Mouse (Mus musculus) lung, postnatal 0 days (tissue): ENCODE measurements around the gene Dnaaf1. TPM values are rescaled to one million over a fixed set of nuclear protein-coding genes. Genes with fewer than 3 reads are reported as not detected.

Experiments
- ATAC-seq: fragments of 200-750 bp; cut with Nextera tagmentation; 2 replicates; pipeline ENCODE4 v1.8.0; 2017; ENCODE audit warnings: moderate library complexity
- DNase-seq: peaks from one replicate; pipeline ENCODE4 v3.0.0-alpha.2; 2016; ENCODE audit warnings: low spot score
- H3K27ac ChIP-seq: fragments of 300-500 bp; sonication (generic); 2 replicates; pipeline ENCODE4 v1.5.1; 2014; ENCODE audit warnings: antibody characterized with exemption, mild to moderate bottlenecking, low read length, mixed read lengths
- H3K27me3 ChIP-seq: fragments of 300-500 bp; sonication (generic); replicated peaks from 2 replicates; pipeline ENCODE4 v1.6.1; 2014; ENCODE audit warnings: low read length, mixed read lengths; ENCODE audit not compliant: insufficient read depth
- H3K36me3 ChIP-seq: fragments of 300-500 bp; sonication (generic); 2 replicates; pipeline ENCODE4 v1.6.1; 2014; ENCODE audit warnings: low read length, mixed read lengths; ENCODE audit not compliant: insufficient read depth
- H3K4me1 ChIP-seq: fragments of 300-500 bp; sonication (generic); 2 replicates; pipeline ENCODE4 v1.6.1; 2014; ENCODE audit warnings: antibody characterized with exemption, low read depth, low read length, mixed read lengths; ENCODE audit not compliant: insufficient read depth
- H3K4me2 ChIP-seq: fragments of 300-500 bp; sonication (generic); replicated peaks from 2 replicates; pipeline ENCODE4 v1.6.1; 2014; ENCODE audit warnings: low read depth, mild to moderate bottlenecking, low read length, moderate library complexity, mixed read lengths
- H3K4me3 ChIP-seq: fragments of 300-500 bp; sonication (generic); 2 replicates; pipeline ENCODE4 v1.5.1; 2014; ENCODE audit warnings: low read depth, low read length
- H3K9ac ChIP-seq: fragments of 300-500 bp; sonication (generic); replicated peaks from 2 replicates; pipeline ENCODE4 v1.6.1; 2014; ENCODE audit warnings: low read depth, mild to moderate bottlenecking
- H3K9me3 ChIP-seq: fragments of 300-500 bp; sonication (generic); 2 replicates; pipeline ENCODE4 v1.6.1; 2016; ENCODE audit warnings: low read length, mixed read lengths
- CTCF ChIP-seq: IDR thresholded peaks from 2 replicates; pipeline ENCODE4 v1.5.1; 2016; ENCODE audit warnings: antibody characterized with exemption, mild to moderate bottlenecking
- EP300 ChIP-seq: IDR thresholded peaks from 2 replicates; pipeline ENCODE4 v1.6.1; 2016; ENCODE audit warnings: antibody characterized with exemption, mild to moderate bottlenecking, control low read depth
- WGBS: fragments of 180-500 bp; shearing (Covaris S2); extraction: QIAGEN DNeasy Blood & Tissue Kit; methylation state at CpG from one replicate; pipeline ENCODE4 v1.1.7; 2014; 5-methylcytosine and 5-hydroxymethylcytosine counted together
- polyA plus RNA-seq: library from polyadenylated mRNA; unstranded; fragments of >200 nt; fragmentation: Nextera tagmentation; extraction: Ambion mirVana; gene quantifications from 2 replicates; pipeline ENCODE4 v1.2.1, GENCODE M21; 2015

Dnaaf1 gene
- polyA plus RNA-seq, 1 experiment from 2014 or later, result 2.9 TPM

GRCm38 (mm10) chr8:119644429-119644960, 69.5 kb downstream of the Dnaaf1 start:
- Histone ChIP-seq H3K36me3 (no peaks in the 10 kb centered on the region), H3K4me2 (no peak overlapping the region), H3K27me3 (no peaks in the 10 kb centered on the region), H3K4me3 (no peak overlapping the region), H3K27ac (no peak overlapping the region), H3K9me3 (no peaks in the 10 kb centered on the region), H3K9ac (no peak overlapping the region), H3K4me1 (no peaks in the 10 kb centered on the region)
- ATAC-seq (no peak), DNase-seq (no peak)
- TF ChIP-seq EP300 (no peak), CTCF (no peak)
- 72% methylated on average over 17 of the region's 17 CpGs for WGBS

DNA sequence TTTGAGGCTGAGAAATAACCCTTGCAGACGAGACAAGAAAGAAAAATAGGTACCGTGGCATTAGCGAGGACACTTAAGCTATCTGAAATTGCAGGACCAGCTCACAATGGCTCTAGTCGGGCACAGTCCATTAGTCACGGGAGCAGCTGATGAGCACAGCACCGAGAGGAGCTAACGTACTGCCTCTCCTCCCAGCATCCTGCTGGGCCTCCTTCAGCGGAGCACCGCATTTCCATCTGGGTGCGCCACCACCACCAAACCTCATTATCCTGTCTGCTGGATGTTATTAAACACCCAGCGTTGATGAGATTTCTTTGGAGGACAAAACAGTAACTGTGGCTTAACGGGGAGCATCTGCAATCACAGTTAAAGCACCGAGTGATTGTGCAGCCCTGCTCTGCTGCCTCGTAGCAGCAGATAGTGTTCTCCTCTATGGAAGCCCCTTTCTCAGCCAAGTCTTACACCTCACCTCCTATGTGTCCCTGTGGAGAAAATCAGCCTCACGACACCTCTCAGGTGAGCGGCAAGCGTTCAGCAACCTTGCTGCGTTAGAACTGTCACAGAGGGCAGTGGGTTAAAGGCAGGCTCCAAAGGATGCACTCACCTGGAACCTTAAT, 70.1 kb downstream of the Dnaaf1 start:
- Histone ChIP-seq H3K9ac (no peak overlapping the region), H3K36me3 (no peaks in the 10 kb centered on the region), H3K9me3 (no peaks in the 10 kb centered on the region), H3K4me3 (no peak overlapping the region), H3K4me1 (no peaks in the 10 kb centered on the region), H3K27ac (no peak overlapping the region), H3K4me2 (no peak overlapping the region), H3K27me3 (no peaks in the 10 kb centered on the region)
- no peak for ATAC-seq
- TF ChIP-seq CTCF, result no peak
- no peak for TF ChIP-seq EP300
- 68% methylated on average over 18 of the region's 18 CpGs for WGBS
- no peak for DNase-seq

- Histone ChIP-seq H3K27ac (no peak overlapping the region), H3K36me3 (no peaks in the 10 kb centered on the region), H3K4me3 (no peak overlapping the region), H3K4me1 (no peaks in the 10 kb centered on the region), H3K9ac (no peak overlapping the region), H3K27me3 (no peaks in the 10 kb centered on the region), H3K4me2 (no peak overlapping the region), H3K9me3 (no peaks in the 10 kb centered on the region)
- DNase-seq, result no peak
- TF ChIP-seq CTCF, result peak; percentile 41
- TF ChIP-seq EP300, result no peak
- 52% methylated on average over 3 of the region's 3 CpGs for WGBS
- no peak for ATAC-seq
Measured at GRCm38 (mm10) chr8:119646197-119646596, 71.2 kb downstream of the Dnaaf1 start.

DNA sequence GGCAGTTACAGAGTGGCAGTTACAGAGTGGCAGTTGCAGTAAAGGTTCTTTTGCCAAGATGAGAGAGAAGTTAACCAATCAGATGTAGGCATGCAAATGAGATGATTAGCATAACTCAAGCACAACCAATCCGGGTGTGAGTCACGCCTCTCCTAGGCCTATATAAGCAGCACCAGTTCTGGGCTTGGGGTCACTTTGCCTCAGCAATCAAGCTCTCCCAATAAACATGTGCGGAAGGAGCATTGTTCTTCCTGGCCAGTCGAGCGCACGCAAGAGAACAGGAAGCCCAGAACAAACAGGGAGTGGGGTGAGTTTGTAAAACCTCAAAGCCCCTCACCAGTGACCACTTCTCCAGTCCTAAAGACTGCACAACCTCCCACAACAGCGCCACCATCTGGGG, 71.8 kb downstream of the Dnaaf1 start:
- H3K9ac ChIP-seq, result no peak overlapping the region
- TF ChIP-seq CTCF (no peak), EP300 (no peak)
- no peaks in the 10 kb centered on the region for H3K4me1 ChIP-seq
- no peak overlapping the region for H3K4me3 ChIP-seq
- DNase-seq (no peak), ATAC-seq (no peak)
- no peak overlapping the region for H3K27ac ChIP-seq
- WGBS, result 74% methylated on average over 7 of the region's 7 CpGs
- no peaks in the 10 kb centered on the region for H3K9me3 ChIP-seq
- H3K36me3 ChIP-seq, result no peaks in the 10 kb centered on the region
- H3K4me2 ChIP-seq, result no peak overlapping the region
- H3K27me3 ChIP-seq, result no peaks in the 10 kb centered on the region

Other genes with a start within 250 kb of the Dnaaf1 start
- 313 and 315 TPM in 2 replicates for gene Hsbp1, start 230.7 kb upstream of the Dnaaf1 start, polyA plus RNA-seq
- gene Mlycd, start 180.4 kb upstream of the Dnaaf1 start, polyA plus RNA-seq, result 18.3 and 19.1 TPM in 2 replicates
- gene Osgin1, start 141.1 kb upstream of the Dnaaf1 start, polyA plus RNA-seq, result 9.7 and 14.0 TPM in 2 replicates
- gene Necab2, start 128.5 kb upstream of the Dnaaf1 start, polyA plus RNA-seq, result 1.2 and 1.8 TPM in 2 replicates
- gene Slc38a8, start 73.5 kb upstream of the Dnaaf1 start, polyA plus RNA-seq, result not detected in 2 replicates
- 64.4 and 67.4 TPM in 2 replicates for gene Mbtps1, start 16.5 kb upstream of the Dnaaf1 start, polyA plus RNA-seq
- 26.0 and 27.0 TPM in 2 replicates for gene Hsdl1, start 52 bp upstream of the Dnaaf1 start, polyA plus RNA-seq
- 5.6 and 5.7 TPM in 2 replicates for gene Taf1c, start 30.0 kb downstream of the Dnaaf1 start, polyA plus RNA-seq
- gene Adad2, start 37.5 kb downstream of the Dnaaf1 start, polyA plus RNA-seq, result not detected in 2 replicates
- 0.07 and 0.08 TPM in 2 replicates for gene Kcng4, start 60.4 kb downstream of the Dnaaf1 start, polyA plus RNA-seq
- 130 and 164 TPM in 2 replicates for gene Wfdc1, start 91.1 kb downstream of the Dnaaf1 start, polyA plus RNA-seq
- gene Atp2c2, start 124.8 kb downstream of the Dnaaf1 start, polyA plus RNA-seq, result 1.5 and 2.1 TPM in 2 replicates
- gene Tldc1, start 203.2 kb downstream of the Dnaaf1 start, polyA plus RNA-seq, result 7.9 and 9.7 TPM in 2 replicates